8 mouse cellular contexts compared by ENCODE assay signal in genomic region chr4:33309764-33310757, GRCm38 (mm10). TPM values are rescaled to one million over a fixed set of nuclear protein-coding genes. Genes with fewer than 3 reads are reported as not detected.
A peak's percentile ranks its signal among the peaks of the same experiment; 100 is the strongest.
DNase-seq lines count a peak whose midpoint lies in the region; ATAC-seq lines count a peak whose summit lies in the region.

Rngtt (plus strand) TSS chr4:33310311.

- H3K4me3 ChIP-seq in hindbrain, embryonic 12.5 days, result peak within 1 kb of the TSS; percentile 91

- ATAC-seq in hindbrain, embryonic 12.5 days (ENCODE audit: low FRiP score), result peak; percentile 96

- H3K36me3 ChIP-seq in hindbrain, embryonic 12.5 days, result no peaks in the 10 kb centered on the region

- H3K4me2 ChIP-seq in hindbrain, embryonic 12.5 days (replicated peaks), result peak within 1 kb of the TSS; percentile 75

- H3K27me3 ChIP-seq in hindbrain, embryonic 12.5 days, result no peaks in the 10 kb centered on the region

- DNase-seq in NIH3T3 (ENCODE audit: low read depth), result peak; percentile 98
- peak; percentile 97 to 99 for DNase-seq in cerebellum, postnatal 10 days
- peak; percentile 91 to 93 for DNase-seq in frontal cortex, postnatal 10 days (ENCODE audit: low spot score in 2 of 2)
- DNase-seq in layer of hippocampus, postnatal 14 days (ENCODE audit: low spot score in 2 of 2), result peak; percentile 90 to 94
- DNase-seq in lung, postnatal 14 days, result peak; percentile 96
- peak; percentile 89 for DNase-seq in retina, adult 2 months (ENCODE audit: low read depth, low spot score)
- DNase-seq in thymus, postnatal 36 days, result peak; percentile 99

- no peaks in the 10 kb centered on the region for H3K9me3 ChIP-seq in hindbrain, embryonic 12.5 days (replicated peaks)

- peak within 1 kb of the TSS; percentile 62 for H3K27ac ChIP-seq in hindbrain, embryonic 12.5 days

- WGBS in hindbrain, embryonic 12.5 days, result 5% methylated on average over 60 of the region's 60 CpGs

- H3K9ac ChIP-seq in hindbrain, embryonic 12.5 days, result peak within 1 kb of the TSS; percentile 84

- H3K4me1 ChIP-seq in hindbrain, embryonic 12.5 days, result peaks cover 13% of the 10 kb centered on the region

RNA-seq across cellular contexts. Expression of gene Rngtt, which starts in this region (rescaled TPM):
- polyA plus RNA-seq in hindbrain, embryonic 12.5 days (2016; fragmentation: Nextera tagmentation; extraction: Ambion mirVana), result 31.3 and 34.6 TPM in 2 replicates
- 10 to 100 TPM; 20.9 to 23.3 TPM for total RNA-seq in layer of hippocampus, postnatal 14 days (2021)

Comparison
In these comparisons a context has a peak if more than half of its experiments do, and no peak if none do; other contexts are left out.
1. Peak in every context shown above with its lines: DNase-seq, ATAC-seq, H3K4me3 ChIP-seq and H3K27ac ChIP-seq.